Mouse (Mus musculus) lung, postnatal 4 days (tissue): ENCODE data around the gene Pacs1.

Experiments
- DNase-seq, 2 experiments: peaks; one replicate each; pipeline ENCODE4 v3.0.0; 2021

Gene Pacs1

DNA sequence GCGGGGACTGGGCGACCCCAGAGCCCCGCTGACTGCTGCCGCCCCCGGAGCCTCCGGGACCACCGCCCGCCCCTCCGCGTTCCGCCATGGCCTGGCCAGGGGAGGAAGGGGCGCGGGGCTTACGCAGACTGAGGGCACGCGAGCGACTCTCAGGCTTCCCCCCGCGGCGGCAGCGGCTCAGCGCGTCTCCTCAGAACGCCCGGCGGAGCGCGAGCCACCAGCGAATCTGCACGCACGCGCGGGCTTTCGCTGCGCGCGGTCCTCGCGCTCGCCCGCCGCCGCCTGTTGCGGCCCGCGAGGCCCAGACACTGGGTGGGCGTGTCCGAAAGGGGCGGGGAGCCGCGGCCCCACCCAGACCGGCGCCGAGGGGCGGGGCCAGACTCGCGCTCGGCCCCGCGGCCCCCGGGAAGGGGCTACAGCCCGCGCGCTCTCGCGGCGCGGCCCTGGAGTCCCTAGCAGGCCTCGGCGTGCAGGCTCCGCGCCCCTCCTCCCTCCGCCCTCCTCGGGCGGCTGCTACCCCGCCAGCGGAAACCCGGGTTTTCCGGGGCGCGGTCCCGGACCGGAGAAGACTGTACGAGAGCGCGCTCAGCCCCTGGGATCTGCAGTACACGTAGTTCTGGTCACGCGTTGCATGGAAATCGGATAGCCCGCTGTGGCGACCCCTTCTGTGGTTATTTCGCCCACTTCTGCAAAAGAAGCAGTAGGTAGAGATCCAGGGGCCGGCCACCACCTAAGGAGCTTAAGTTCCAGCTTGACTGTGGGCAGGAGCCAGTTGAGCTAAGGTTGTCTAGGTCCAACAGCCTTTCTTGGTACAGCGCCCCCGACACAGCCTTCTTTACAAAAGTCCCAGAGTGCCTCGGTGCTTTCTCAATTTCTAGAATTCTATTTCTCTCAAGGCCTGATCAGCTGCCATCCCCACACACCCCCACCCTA lies at the start of gene Pacs1:
Gene Pacs1 (minus strand): TSS at position 319 of the 933 bp plus-strand sequence.
- peak; percentile 94 to 97 for DNase-seq

DNA sequence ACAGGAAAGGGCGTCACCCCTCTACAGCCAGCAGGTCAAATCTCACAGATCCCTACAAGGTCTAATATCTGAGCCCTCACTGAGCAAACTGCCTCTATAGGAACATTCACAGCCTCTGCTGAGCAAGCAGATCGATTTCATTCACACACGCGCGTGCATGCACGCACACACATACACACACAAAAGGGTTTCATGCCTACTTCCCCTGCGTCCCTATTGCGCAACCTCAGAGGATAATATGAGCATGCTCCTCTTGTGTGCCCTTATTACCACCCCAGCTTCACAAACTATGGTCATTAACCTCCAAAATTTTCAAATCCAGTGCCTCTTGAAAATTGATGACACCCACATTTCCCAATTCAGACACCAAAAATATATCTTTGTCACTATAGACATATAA lies 40.3 kb upstream of the Pacs1 start:
- no peak for DNase-seq

DNA sequence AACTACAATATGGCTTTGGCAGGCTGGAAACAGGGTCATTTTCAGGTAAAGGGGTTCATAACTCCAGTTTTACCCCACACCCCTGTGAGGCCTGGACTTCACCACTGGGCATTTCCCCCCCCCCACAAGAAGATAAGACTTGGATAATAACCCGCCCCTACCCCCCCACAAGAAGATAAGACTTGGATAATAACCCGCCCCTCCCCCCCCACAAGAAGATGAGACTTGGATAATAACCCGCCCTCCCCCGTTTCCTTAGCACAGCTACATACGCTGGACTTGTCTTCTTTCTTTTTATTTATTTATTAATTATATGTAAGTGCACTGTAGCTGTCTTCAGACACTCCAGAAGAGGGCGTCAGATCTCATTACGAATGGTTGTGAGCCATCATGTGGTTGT lies 36.1 kb upstream of the Pacs1 start:
- no peak for DNase-seq

DNA sequence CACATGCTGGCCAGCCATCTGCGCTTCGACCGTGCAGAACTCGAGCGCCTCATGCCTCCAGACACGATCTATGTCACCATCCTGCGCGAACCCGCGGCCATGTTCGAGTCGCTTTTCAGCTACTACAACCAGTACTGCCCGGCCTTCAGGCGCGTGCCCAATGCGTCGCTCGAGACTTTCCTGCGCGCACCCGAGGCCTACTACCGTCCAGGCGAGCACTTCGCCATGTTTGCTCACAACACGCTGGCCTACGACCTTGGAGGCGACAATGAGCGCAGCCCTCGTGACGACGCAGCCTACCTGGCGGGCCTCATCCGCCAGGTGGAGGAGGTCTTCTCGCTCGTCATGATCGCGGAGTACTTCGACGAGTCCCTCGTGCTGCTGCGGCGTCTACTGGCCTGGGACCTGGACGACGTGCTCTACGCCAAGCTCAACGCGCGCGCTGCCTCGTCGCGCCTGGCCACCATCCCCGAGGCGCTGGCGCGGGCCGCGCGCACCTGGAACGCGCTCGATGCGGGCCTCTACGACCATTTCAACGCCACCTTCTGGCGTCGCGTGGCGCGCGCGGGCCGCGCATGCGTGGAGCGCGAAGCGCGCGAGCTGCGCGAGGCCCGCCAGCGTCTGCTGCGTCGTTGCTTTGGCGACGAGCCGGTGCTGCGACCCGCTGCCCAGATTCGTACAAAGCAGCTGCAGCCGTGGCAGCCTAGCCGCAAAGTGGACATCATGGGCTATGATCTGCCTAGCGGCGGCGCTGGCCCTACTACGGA lies 34.2 kb upstream of the Pacs1 start:
- peak; percentile 29 to 55 for DNase-seq

DNA sequence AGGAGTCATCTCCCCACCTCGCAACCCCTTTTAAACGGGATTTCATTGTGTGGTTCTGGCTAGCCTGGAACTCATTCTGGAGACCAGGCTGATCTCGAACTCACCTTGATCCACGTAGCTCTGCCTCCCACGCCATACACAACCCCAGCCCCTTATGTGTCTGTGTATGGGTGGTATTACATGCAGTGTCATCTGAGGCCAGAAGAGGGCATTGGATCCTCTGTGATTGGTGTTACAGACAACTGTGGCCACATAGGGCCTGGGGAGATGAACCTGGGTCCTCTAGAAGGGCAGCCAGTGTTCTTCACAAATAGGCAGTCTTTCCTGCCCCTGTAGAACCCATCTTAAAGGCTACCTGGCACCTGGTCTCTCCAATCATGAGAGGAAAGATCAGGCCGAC lies 33.4 kb upstream of the Pacs1 start:
- no peak for DNase-seq

DNA sequence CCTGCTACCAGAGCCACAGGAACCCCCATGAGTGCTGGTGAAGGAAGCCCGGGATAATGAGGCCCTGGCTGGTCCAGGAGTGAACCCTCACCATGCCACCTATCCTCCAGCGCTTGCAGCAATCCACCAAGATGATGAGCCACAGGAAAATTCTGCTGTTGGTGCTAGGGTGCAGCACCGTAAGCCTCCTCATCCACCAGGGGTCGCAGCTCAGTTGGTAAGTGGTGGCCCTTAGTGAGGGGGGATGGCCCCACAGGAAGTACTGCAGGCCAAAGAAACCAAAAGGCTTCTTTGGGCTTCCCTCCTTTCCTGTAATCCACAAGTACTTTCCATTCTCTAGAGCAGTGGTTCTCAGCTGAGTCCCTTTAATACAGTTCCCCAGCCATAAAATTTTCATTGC lies 29.5 kb upstream of the Pacs1 start:
- peak; percentile 57 to 63 for DNase-seq

DNA sequence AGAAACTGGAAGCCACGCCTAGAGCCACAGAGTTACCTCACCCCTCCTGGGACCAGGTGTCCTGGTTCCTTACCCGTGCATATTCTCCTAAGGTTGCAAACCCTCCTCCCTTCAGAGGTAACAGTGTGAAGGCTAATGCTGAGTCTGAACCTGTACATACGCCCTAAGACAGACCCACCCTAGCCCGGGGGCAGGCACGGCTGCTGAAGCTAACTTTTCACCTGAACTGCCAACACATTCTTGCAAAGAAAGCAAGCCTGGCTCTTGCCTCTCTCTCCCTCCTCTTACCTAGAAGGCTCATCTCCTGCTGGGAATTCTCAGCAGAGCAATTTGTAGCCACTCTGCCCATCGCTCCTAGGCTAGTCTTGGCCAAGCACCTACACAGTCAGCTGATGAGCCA lies 27.7 kb upstream of the Pacs1 start:
- DNase-seq: no peak

DNA sequence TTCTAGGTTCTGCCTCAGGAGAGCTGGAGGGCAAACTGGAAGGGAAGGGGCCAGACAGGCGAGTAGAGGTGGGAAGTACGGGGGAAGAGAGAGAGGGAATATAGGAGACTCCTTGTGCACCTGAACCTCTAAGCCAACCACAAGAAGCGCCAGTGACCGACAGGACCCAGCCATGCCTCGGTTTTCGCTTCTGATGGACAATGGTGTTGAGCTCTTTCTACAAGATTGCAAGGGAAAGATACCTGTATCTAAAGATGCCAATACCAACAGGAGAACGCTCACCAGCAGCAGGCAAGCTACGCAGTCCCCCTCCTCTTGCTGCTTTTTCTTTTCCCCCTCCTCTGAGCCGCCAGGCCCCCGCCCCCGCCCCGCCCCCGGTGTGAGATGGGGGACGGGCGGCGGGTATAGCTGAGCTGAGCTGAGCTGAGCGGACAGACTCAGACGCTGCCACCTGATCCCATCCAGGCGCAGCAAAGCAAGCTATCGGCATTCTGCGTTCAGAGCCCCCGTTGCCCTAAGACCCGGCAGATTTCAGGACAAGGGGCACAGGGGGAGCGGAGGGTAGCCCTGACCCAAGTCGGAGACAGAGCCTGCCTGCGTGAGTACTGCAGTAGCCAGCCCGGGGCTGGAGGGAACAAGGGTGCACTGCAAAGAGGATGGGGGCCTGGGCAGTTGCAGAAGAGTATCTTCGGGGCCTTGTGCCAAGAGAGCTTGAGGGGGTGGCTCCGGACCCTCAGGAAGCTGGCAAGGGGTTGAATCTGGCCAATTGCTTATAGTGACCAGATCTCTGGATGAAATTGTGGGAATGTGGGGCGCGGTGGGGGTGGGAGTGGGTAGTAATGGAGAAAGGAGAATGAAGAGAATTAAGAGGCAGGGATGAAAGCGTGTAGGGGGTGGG lies 25.2 kb upstream of the Pacs1 start, which contains the start of gene Gal3st3:
Gene Gal3st3 (plus strand): TSS at position 429 of the 898 bp plus-strand sequence.
- no peak for DNase-seq

DNA sequence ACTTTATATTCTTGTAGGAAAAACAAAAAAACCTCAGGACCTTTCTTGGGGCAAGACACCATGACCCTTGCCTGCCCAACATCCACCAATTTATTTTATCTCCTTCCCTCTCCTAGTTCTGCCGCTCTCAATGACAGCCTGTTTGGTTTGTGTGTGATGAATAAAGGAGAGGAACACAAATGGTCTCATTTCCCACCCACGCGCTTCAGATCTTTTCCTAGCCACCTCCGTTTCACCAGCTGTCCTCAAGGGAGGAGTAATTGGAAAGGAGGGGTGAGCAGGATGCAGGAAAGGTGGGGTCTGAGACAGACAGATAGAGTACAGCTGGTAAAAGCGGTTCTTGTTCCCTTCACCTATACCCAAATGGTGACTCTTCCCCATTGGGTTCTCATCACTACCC lies 23.7 kb upstream of the Pacs1 start:
- DNase-seq: no peak

DNA sequence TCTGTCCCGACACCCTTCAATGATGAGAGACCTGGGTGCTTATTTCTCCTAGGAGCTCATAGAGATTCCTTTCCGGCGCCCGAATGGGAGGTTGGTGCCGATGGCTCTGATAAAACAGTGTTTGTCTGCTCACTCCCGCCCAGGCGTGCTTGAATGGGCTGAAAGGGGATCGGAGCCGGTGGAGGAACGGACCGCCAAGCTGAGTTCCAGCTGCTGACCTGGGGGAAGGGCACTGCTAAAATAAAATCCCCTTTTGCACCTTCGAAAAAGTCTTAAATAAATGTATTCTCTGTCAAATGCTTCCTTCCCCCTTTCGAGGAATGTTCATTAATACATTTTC lies 22.8 kb upstream of the Pacs1 start:
- DNase-seq: no peak

DNA sequence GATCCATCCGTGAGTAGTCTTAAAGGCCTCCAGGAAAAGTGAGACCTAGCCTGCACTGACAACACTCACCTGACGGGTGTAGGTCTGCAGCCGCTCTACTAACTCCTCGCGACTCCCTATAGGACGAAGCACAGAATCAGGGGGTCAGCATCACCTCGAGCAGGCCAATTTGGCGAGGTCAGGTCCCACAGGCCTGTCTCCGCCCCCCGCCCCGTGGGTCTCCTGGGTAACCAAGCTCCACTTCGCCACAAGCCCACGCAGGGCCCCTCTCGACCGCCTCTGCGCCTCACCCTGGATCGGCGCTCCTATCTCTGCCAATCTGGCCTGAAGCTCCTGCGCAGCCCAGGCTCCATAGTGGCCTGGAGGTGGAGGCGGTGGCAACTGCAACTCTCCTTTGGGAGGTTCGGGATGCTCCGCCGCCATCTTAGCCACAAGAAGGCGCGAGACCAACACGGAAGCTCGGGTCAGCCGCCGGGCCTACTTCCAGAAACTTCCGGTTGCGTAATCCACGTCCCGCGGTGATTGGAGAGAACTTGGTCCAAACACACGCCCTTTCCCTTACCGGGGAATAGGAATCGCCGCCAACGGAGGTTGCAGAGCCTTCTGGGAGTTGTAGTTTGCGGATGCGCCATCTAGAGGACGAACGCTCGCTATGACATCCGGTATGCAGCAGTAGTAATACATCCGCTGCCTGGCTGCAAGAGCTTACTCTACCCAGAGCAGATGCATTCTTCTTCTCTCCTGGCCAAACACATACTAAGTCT lies 22.2 kb upstream of the Pacs1 start, which contains the start of gene Sf3b2:
Gene Sf3b2 (minus strand): TSS at position 484 of the 764 bp plus-strand sequence.
- peak; percentile 99 for DNase-seq

DNA sequence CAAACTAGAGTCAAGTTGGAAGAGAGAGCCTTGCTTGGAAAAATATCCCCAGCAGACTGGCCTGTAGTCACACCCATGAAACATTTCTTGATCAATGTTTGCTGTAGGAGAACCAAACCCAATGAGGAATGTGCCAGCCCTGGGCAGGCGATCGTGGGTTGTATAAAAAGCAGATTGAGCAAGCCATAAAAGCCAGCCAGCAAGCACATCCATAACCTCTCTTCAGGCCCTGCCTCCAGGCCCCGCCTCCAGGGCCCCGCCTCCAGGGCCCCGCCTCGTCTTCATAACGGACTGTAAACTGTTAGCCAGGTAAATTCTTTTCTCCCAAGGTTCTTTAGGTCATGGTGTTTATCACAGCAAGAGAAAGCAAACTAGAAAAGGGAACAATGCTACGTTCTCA lies 5.5 kb upstream of the Pacs1 start:
- DNase-seq: peak in 1 of 2 experiments; percentile 55

DNA sequence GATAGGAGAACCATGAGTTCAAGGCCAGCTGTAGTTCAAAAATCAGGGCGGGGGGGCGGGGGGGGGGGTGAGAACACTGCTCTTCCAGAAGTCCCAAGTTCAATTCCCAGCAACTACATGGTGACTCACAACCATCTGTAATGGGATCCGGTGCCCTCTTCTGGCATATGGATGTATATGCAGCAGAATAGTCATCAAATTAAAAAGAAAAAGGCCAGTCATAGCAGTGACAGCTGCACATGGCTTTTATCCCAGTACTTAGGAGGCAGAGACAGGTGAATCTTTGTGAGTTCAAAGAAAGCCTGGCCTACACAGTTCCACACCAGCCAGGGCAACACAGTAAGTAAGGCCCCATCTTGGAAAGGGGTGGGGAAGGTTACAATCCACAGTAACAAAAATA lies 4.2 kb upstream of the Pacs1 start:
- no peak for DNase-seq

DNA sequence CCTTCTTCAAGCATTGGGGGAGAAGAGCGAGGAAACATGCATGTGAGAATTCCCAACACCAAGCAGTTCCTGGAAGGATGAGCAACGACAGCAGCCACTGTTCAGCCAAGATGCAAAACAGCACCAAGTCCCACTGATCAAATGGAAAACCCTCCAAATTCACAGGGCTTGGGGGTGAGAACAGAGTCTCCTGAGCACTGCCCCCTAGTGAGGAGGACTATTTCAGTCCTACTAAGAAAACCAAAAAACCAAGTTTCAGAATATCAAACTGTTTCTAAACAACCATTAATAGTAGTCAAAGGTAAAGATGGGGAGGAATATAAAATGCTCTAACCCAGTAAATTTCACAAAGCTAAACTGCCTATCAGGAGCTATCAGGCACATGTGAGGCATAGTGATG lies 3.6 kb upstream of the Pacs1 start:
- no peak for DNase-seq

DNA sequence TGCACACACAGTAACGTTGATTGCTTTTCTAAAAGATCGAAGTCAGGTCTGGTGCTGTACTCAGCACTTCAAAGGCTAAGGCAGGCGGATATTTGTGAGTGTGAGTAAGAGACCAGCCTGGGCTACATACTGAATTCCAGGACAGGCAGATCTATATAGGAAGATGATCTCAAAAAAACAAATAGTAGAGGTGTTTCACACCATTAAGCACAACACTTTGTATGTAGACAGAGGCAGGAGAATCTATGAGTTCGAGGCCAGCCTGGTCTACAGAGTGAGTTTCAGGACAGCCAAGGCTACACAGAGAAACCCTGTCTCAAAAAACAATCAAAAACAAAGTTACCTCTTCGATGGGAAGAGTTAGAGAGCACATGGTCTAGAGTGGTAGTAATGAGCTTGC lies 2.8 kb upstream of the Pacs1 start:
- DNase-seq: no peak

DNA sequence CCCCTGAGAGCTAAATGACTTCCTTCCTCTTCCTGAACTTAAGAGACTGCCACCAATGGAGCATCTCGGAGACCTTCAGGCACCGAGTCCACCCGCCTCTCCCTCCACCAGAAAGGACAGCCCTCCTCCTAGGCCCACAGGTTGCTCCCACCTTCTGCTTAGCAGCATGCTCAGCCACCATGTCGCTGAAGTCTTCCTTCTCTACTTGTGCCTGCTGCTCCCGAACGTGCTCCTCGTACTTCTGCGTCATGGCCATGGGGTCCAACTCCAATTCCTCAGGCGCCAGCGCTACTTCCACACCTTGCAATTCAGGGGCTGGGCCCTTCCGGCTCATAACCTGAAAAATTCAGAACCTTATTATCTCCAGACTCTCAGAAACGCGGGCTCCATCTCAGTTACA lies 1.7 kb upstream of the Pacs1 start:
- no peak for DNase-seq

DNA sequence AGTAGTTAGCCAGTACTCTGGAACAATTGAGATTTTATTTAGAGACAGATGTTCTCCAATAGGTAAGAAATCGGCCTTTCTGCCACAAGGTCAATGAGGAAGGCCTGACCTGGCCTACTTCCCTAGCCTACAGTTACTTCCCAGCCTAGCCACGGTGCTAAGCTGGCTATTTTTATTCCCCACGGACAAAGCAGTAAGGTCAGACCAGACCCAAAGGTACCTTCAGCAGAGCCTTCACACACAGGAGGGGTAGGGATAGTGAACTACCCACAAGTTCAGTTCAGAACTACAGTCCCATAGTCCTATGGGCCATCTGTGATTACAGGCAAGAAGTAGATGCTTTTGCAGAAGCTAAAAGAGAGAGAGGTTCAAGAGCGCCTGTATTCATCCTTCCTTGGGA lies 997 bp upstream of the Pacs1 start:
- no peak for DNase-seq

DNA sequence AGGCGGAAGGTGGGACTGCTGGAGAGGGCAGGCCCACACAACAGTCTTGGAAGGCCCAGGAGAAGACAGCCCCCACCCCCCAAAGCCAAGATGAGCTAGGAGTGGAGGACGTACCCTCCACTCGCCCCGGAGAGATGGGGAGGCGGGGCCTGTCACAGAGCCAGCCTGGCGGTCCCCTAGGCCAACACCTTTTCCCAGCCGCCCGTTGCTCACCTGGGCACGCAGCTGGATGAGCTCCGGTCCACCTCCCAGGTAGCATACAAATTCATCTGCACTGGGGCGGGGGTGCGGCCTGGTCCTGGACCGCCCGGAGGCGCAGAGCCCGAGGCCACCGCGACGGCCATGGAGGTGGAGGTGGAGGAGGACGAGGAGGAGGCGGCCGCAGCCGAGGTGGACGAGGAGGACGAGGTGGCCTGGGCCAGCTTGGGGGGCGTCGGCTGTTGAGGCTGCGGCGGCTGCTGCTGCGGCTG lies 558 bp downstream of the Pacs1 start:
- peak; percentile 56 to 65 for DNase-seq

DNA sequence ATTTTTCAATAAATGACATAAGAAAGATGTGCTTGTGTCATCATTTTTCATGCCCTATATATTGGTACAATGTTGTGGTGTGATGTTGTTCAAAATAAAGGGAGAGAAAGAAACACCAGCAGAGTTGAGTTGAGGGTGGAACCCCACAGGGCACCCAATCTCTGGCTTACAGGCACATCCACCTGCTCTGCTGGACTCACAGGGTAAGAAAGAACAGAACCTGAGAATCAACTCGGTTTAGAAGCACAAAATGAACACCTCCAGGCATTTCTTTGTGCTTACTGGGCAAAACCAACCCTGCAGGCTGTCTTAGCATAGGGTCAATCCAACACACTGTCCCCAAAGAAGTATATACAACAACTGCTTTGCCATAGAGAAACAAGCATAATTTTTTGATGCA lies 1.5 kb downstream of the Pacs1 start:
- DNase-seq: no peak

DNA sequence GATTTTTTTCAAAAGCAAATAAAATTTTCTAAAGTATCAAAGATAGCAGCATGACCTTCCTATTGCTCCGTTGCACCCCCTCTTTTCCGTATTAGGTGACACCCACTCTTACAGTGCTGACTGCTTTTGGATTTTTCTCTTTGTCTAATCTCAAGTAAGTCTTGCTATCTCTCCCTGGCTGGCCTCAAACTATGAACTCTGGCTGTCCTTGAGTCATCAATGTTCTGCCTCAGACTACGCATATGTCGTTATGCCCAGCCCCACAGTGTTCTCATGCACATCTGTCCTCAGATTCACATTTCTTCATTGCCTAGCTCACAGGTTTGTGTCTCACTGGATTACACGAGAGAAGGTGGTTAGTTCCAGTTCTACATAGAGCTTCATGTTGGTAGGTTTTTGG lies 3.5 kb downstream of the Pacs1 start:
- no peak for DNase-seq

DNA sequence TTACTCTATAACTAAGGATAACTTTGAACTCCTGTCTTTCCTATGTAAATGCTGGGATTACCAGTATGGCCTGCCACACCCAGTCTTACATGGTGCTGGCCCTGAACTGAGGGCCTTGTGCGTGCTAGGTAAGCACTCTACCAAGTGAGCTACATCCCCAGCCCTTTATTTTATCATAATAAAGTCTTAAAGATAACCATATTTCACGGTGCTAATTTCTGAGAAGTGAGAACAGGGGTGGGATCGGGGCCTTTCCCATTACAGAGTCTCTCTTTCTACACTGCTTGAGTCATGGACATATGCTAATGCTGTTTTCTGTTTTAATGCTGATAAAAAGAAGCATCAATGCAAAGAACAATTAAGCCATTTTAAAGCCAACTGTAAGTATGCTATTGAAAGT lies 4.0 kb downstream of the Pacs1 start:
- DNase-seq: no peak

DNA sequence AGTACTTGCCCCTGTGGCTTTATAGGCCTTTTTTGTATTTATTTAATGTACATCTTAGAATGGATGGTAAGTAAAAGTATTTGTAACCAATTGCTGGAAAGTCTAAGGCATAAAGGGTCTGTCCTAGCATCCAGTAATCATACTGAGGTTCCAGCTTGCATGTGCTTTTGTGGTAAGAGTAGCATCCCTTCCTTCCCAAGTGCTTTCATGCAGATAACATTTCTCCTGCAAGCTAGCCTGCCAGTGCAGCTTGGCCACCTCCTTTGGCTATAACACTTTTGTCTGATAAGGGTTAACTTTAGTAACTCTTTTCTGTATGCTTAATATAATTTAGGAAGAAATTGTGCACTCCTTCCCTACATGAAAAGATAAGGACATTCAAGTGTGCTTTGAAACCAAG lies 4.9 kb downstream of the Pacs1 start:
- no peak for DNase-seq
